Mouse (Mus musculus): ENCODE data around the gene Ffar3. TPM values are rescaled to one million over a fixed set of nuclear protein-coding genes. Genes with fewer than 3 reads are reported as not detected.

Gene Ffar3
- polyA plus RNA-seq, 2 experiments = not detected

GRCm38 (mm10) chr7:30810319-30810718, 45.7 kb downstream of the Ffar3 start:
- no peak overlapping the region for H3K9ac ChIP-seq (replicated peaks)
- H3K4me2 ChIP-seq (ENCODE audit: low read depth) = no peak overlapping the region
- DNase-seq (ENCODE audit: low read depth in 3 of 3, low spot score in 3 of 3) = no peak
- H3K4me3 ChIP-seq (ENCODE audit: insufficient read depth in 1 of 2, low read depth in 2 of 2, low read length in 2 of 2) = no peak overlapping the region
- no peak overlapping the region for H3K27ac ChIP-seq
- 49% methylated on average over 6 of the region's 6 CpGs for WGBS (ENCODE audit: insufficient replicate concordance)
- ATAC-seq (ENCODE audit: insufficient read depth) = no peak
- no peaks in the 10 kb centered on the region for H3K9me3 ChIP-seq (ENCODE audit: control insufficient read depth, low read length)
- no peaks in the 10 kb centered on the region for H3K27me3 ChIP-seq (ENCODE audit: control insufficient read depth, insufficient read depth, low read length)
- H3K4me1 ChIP-seq (replicated peaks; ENCODE audit: control insufficient read depth in 2 of 2, insufficient read depth in 2 of 2, low read length in 1 of 2) = peaks cover 0 to 10% of the 10 kb centered on the region in 2 experiments; a peak in 1 of 4 replicates
- TF ChIP-seq CTCF (IDR thresholded peaks at IDR 0.05; ENCODE audit: low read depth) (peak; percentile 62), EP300 (IDR thresholded peaks at IDR 0.05; ENCODE audit: low read depth) (no peak)
- no peaks in the 10 kb centered on the region for H3K36me3 ChIP-seq (replicated peaks; ENCODE audit: control insufficient read depth, insufficient read depth, low read depth)

- no peak for DNase-seq (ENCODE audit: low read depth in 3 of 3, low spot score in 3 of 3)
- no peak overlapping the region for H3K9ac ChIP-seq (replicated peaks)
Observed at GRCm38 (mm10) chr7:30805924-30806323, 50.1 kb downstream of the Ffar3 start.

More at GRCm38 (mm10) chr7:30805924-30806323, 50.1 kb downstream of the Ffar3 start:
- Histone ChIP-seq H3K9me3 (ENCODE audit: control insufficient read depth, low read length) (no peaks in the 10 kb centered on the region), H3K36me3 (replicated peaks; ENCODE audit: control insufficient read depth, insufficient read depth, low read depth) (no peaks in the 10 kb centered on the region), H3K4me2 (ENCODE audit: low read depth) (no peak overlapping the region), H3K27ac (no peak overlapping the region), H3K4me3 (ENCODE audit: insufficient read depth in 1 of 2, low read depth in 2 of 2, low read length in 2 of 2) (no peak overlapping the region), H3K4me1 (replicated peaks; ENCODE audit: control insufficient read depth in 2 of 2, insufficient read depth in 2 of 2, low read length in 1 of 2) (no peaks in the 10 kb centered on the region), H3K27me3 (ENCODE audit: control insufficient read depth, insufficient read depth, low read length) (no peaks in the 10 kb centered on the region)
- peak; percentile 80 for TF ChIP-seq CTCF (IDR thresholded peaks at IDR 0.05; ENCODE audit: low read depth)
- no peak for TF ChIP-seq EP300 (IDR thresholded peaks at IDR 0.05; ENCODE audit: low read depth)
- ATAC-seq (ENCODE audit: insufficient read depth) = no peak
- 35% methylated on average over 6 of the region's 6 CpGs for WGBS (ENCODE audit: insufficient replicate concordance)

Other genes with a start within 250 kb of the Ffar3 start
- 0.29 and 0.67 TPM in 2 replicates for gene Upk1a, start 243.3 kb downstream of the Ffar3 start, polyA plus RNA-seq (2012; rRNA removed)
- not detected in 2 replicates for gene Upk1a, start 243.3 kb downstream of the Ffar3 start, polyA plus RNA-seq (2014; fragmentation: Nextera tagmentation; extraction: Ambion mirVana)
- gene Cox6b1, start 230.0 kb downstream of the Ffar3 start, polyA plus RNA-seq (2012; rRNA removed) = 300 and 459 TPM in 2 replicates
- 647 and 655 TPM in 2 replicates for gene Cox6b1, start 230.0 kb downstream of the Ffar3 start, polyA plus RNA-seq (2014; fragmentation: Nextera tagmentation; extraction: Ambion mirVana)
- not detected in 2 replicates for gene Etv2, start 220.3 kb downstream of the Ffar3 start, polyA plus RNA-seq (2012; rRNA removed)
- not detected in 2 replicates for gene Etv2, start 220.3 kb downstream of the Ffar3 start, polyA plus RNA-seq (2014; fragmentation: Nextera tagmentation; extraction: Ambion mirVana)
- 22.9 and 25.2 TPM in 2 replicates for gene Rbm42, start 205.9 kb downstream of the Ffar3 start, polyA plus RNA-seq (2012; rRNA removed)
- gene Rbm42, start 205.9 kb downstream of the Ffar3 start, polyA plus RNA-seq (2014; fragmentation: Nextera tagmentation; extraction: Ambion mirVana) = 34.5 and 40.4 TPM in 2 replicates
- gene Haus5, start 191.2 kb downstream of the Ffar3 start, polyA plus RNA-seq (2012; rRNA removed) = 23.8 and 28.5 TPM in 2 replicates
- 28.7 and 29.1 TPM in 2 replicates for gene Haus5, start 191.2 kb downstream of the Ffar3 start, polyA plus RNA-seq (2014; fragmentation: Nextera tagmentation; extraction: Ambion mirVana)
- not detected in 2 replicates for gene Pmis2, start 184.6 kb downstream of the Ffar3 start, polyA plus RNA-seq (2012; rRNA removed)
- gene Pmis2, start 184.6 kb downstream of the Ffar3 start, polyA plus RNA-seq (2014; fragmentation: Nextera tagmentation; extraction: Ambion mirVana) = not detected in 2 replicates
- gene 2200002J24Rik, start 157.3 kb downstream of the Ffar3 start, polyA plus RNA-seq (2012; rRNA removed) = 0.13 and 0.32 TPM in 2 replicates
- 1.2 and 2.0 TPM in 2 replicates for gene 2200002J24Rik, start 157.3 kb downstream of the Ffar3 start, polyA plus RNA-seq (2014; fragmentation: Nextera tagmentation; extraction: Ambion mirVana)
- gene Atp4a, start 144.0 kb downstream of the Ffar3 start, polyA plus RNA-seq (2012; rRNA removed) = 0.97 and 1.6 TPM in 2 replicates
- gene Atp4a, start 144.0 kb downstream of the Ffar3 start, polyA plus RNA-seq (2014; fragmentation: Nextera tagmentation; extraction: Ambion mirVana) = 0.43 and 2.1 TPM in 2 replicates
- 63.3 and 64.4 TPM in 2 replicates for gene Tmem147, start 126.6 kb downstream of the Ffar3 start, polyA plus RNA-seq (2012; rRNA removed)
- gene Tmem147, start 126.6 kb downstream of the Ffar3 start, polyA plus RNA-seq (2014; fragmentation: Nextera tagmentation; extraction: Ambion mirVana) = 110 and 117 TPM in 2 replicates
- gene Gapdhs, start 112.5 kb downstream of the Ffar3 start, polyA plus RNA-seq (2012; rRNA removed) = not detected in 2 replicates
- not detected in 2 replicates for gene Gapdhs, start 112.5 kb downstream of the Ffar3 start, polyA plus RNA-seq (2014; fragmentation: Nextera tagmentation; extraction: Ambion mirVana)
- gene Sbsn, start 104.7 kb downstream of the Ffar3 start, polyA plus RNA-seq (2012; rRNA removed) = 0.12 and 0.37 TPM in 2 replicates
- gene Sbsn, start 104.7 kb downstream of the Ffar3 start, polyA plus RNA-seq (2014; fragmentation: Nextera tagmentation; extraction: Ambion mirVana) = not detected in 2 replicates
- 0.23 and 0.26 TPM in 2 replicates for gene Dmkn, start 92.4 kb downstream of the Ffar3 start, polyA plus RNA-seq (2012; rRNA removed)
- 0.20 TPM in 1 of 2 replicates, not detected in the other for gene Dmkn, start 92.4 kb downstream of the Ffar3 start, polyA plus RNA-seq (2014; fragmentation: Nextera tagmentation; extraction: Ambion mirVana)
- gene Krtdap, start 68.3 kb downstream of the Ffar3 start, polyA plus RNA-seq (2012; rRNA removed) = not detected in 2 replicates
- not detected in 2 replicates for gene Krtdap, start 68.3 kb downstream of the Ffar3 start, polyA plus RNA-seq (2014; fragmentation: Nextera tagmentation; extraction: Ambion mirVana)
- 0.36 and 0.41 TPM in 2 replicates for gene Ffar2, start 32.4 kb downstream of the Ffar3 start, polyA plus RNA-seq (2012; rRNA removed)
- gene Ffar2, start 32.4 kb downstream of the Ffar3 start, polyA plus RNA-seq (2014; fragmentation: Nextera tagmentation; extraction: Ambion mirVana) = 0.34 and 0.43 TPM in 2 replicates
- 0.01 TPM in 1 of 2 replicates, not detected in the other for gene Ffar1, start 5.4 kb upstream of the Ffar3 start, polyA plus RNA-seq (2012; rRNA removed)
- gene Ffar1, start 5.4 kb upstream of the Ffar3 start, polyA plus RNA-seq (2014; fragmentation: Nextera tagmentation; extraction: Ambion mirVana) = not detected in 2 replicates
- gene Cd22, start 24.2 kb upstream of the Ffar3 start, polyA plus RNA-seq (2012; rRNA removed) = 0.29 and 0.36 TPM in 2 replicates
- 0.24 and 0.62 TPM in 2 replicates for gene Cd22, start 24.2 kb upstream of the Ffar3 start, polyA plus RNA-seq (2014; fragmentation: Nextera tagmentation; extraction: Ambion mirVana)
- gene Mag, start 58.7 kb upstream of the Ffar3 start, polyA plus RNA-seq (2012; rRNA removed) = 0.13 TPM in 2 replicates
- gene Mag, start 58.7 kb upstream of the Ffar3 start, polyA plus RNA-seq (2014; fragmentation: Nextera tagmentation; extraction: Ambion mirVana) = 0.11 TPM in 2 replicates
- not detected in 2 replicates for gene Hamp2, start 68.5 kb upstream of the Ffar3 start, polyA plus RNA-seq (2012; rRNA removed)
- not detected in 2 replicates for gene Hamp2, start 68.5 kb upstream of the Ffar3 start, polyA plus RNA-seq (2014; fragmentation: Nextera tagmentation; extraction: Ambion mirVana)
- 17.2 and 22.5 TPM in 2 replicates for gene Hamp, start 87.9 kb upstream of the Ffar3 start, polyA plus RNA-seq (2012; rRNA removed)
- 12.0 and 29.7 TPM in 2 replicates for gene Hamp, start 87.9 kb upstream of the Ffar3 start, polyA plus RNA-seq (2014; fragmentation: Nextera tagmentation; extraction: Ambion mirVana)
- gene Usf2, start 100.6 kb upstream of the Ffar3 start, polyA plus RNA-seq (2012; rRNA removed) = 34.1 and 50.6 TPM in 2 replicates
- gene Usf2, start 100.6 kb upstream of the Ffar3 start, polyA plus RNA-seq (2014; fragmentation: Nextera tagmentation; extraction: Ambion mirVana) = 9.1 and 10.2 TPM in 2 replicates
- gene Lsr, start 117.3 kb upstream of the Ffar3 start, polyA plus RNA-seq (2012; rRNA removed) = 14.3 and 17.4 TPM in 2 replicates
- gene Lsr, start 117.3 kb upstream of the Ffar3 start, polyA plus RNA-seq (2014; fragmentation: Nextera tagmentation; extraction: Ambion mirVana) = 15.1 and 16.0 TPM in 2 replicates
- 1.5 and 2.0 TPM in 2 replicates for gene Fam187b, start 117.6 kb upstream of the Ffar3 start, polyA plus RNA-seq (2012; rRNA removed)
- gene Fam187b, start 117.6 kb upstream of the Ffar3 start, polyA plus RNA-seq (2014; fragmentation: Nextera tagmentation; extraction: Ambion mirVana) = 2.5 and 2.6 TPM in 2 replicates
- 10.1 and 14.6 TPM in 2 replicates for gene Fxyd5, start 186.3 kb upstream of the Ffar3 start, polyA plus RNA-seq (2012; rRNA removed)
- 15.1 and 20.4 TPM in 2 replicates for gene Fxyd5, start 186.3 kb upstream of the Ffar3 start, polyA plus RNA-seq (2014; fragmentation: Nextera tagmentation; extraction: Ambion mirVana)
- 0.21 and 0.24 TPM in 2 replicates for gene Fxyd7, start 195.3 kb upstream of the Ffar3 start, polyA plus RNA-seq (2012; rRNA removed)
- gene Fxyd7, start 195.3 kb upstream of the Ffar3 start, polyA plus RNA-seq (2014; fragmentation: Nextera tagmentation; extraction: Ambion mirVana) = 0.23 TPM in 1 of 2 replicates, not detected in the other
- 33.0 and 50.6 TPM in 2 replicates for gene Fxyd1, start 201.0 kb upstream of the Ffar3 start, polyA plus RNA-seq (2012; rRNA removed)
- gene Fxyd1, start 201.0 kb upstream of the Ffar3 start, polyA plus RNA-seq (2014; fragmentation: Nextera tagmentation; extraction: Ambion mirVana) = 61.9 and 62.5 TPM in 2 replicates
- gene Lgi4, start 203.2 kb upstream of the Ffar3 start, polyA plus RNA-seq (2012; rRNA removed) = 0.04 and 0.16 TPM in 2 replicates
- gene Lgi4, start 203.2 kb upstream of the Ffar3 start, polyA plus RNA-seq (2014; fragmentation: Nextera tagmentation; extraction: Ambion mirVana) = 0.10 TPM in 1 of 2 replicates, not detected in the other
- 0.52 and 0.54 TPM in 2 replicates for gene Fxyd3, start 220.5 kb upstream of the Ffar3 start, polyA plus RNA-seq (2012; rRNA removed)
- gene Fxyd3, start 220.5 kb upstream of the Ffar3 start, polyA plus RNA-seq (2014; fragmentation: Nextera tagmentation; extraction: Ambion mirVana) = 0.47 and 0.86 TPM in 2 replicates

All from liver, embryonic 14.5 days (tissue).